Mouse (Mus musculus): ENCODE data around the gene Susd1. TPM values are rescaled to one million over a fixed set of nuclear protein-coding genes. Genes with fewer than 3 reads are reported as not detected.

Gene Susd1
- polyA plus RNA-seq, 1 experiment, result 3.7 TPM

DNA sequence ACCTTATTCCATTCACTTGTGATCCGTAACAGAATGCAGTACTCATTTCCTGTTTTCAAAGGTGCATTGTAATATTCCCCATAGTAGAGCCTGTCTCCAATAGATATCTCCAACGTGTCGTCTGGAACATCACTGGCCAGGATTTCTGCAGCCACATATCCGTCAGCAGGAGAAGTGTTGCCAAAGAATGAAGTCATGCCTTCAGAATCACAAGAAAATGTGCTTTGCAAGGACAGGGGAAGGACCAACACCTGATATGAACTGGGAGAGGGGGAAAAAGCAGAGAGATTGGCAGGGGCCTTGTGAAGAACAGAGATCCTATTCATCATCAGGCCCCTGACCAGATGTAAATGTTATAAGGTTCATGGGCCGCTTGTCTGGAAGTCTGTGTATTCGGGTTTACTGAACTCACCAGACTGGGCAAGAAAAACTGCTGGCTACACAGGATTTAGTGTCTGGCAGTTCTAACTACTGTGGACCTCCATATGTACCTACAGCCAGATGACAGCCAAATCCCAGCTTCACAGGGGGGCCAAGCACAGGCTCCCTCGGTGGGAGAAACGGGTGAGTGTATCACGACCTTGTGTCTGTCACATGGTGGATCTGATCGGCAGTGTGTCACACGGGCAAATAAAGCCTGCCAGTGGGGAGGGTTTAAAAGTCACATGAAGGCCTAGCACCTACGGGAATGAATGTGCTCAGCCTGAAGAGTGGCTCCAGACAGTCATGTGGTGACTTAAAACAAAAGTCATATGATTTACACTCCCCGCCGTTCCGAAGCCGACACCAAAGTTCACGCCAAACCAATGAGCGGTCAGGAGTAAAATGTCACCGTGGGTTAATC, 108.8 kb downstream of the Susd1 start:
- no peak for TF ChIP-seq CTCF (IDR thresholded peaks at IDR 0.05; ENCODE audit: borderline replicate concordance, extremely low read depth, insufficient read depth, insufficient read length)
- no peak for TF ChIP-seq POLR2A (IDR thresholded peaks at IDR 0.05; ENCODE audit: borderline replicate concordance, extremely low read depth, insufficient read depth, insufficient read length, poor library complexity, severe bottlenecking)
- no peak for DNase-seq (ENCODE audit: low read depth)

DNA sequence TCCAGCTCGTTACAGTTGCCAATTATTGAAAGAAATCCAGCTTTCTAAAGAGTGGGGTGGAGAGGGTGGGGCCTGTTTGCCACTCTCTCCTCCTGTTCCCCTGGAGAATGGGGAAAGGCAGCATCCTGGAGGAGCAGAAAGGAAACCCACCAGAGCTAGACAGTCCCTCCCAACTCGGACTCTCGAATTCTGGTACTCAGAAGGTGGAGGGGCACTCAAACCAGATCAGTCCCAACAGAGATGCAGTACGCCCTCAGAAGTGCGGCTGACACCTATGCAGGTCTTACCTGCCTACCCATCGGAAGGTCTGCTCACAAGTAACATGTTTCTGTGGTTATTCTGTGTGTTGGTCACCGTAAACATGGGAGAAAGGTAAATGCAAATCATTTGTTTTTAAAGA, 109.6 kb downstream of the Susd1 start:
- no peak for DNase-seq (ENCODE audit: low read depth)
- TF ChIP-seq CTCF (IDR thresholded peaks at IDR 0.05; ENCODE audit: borderline replicate concordance, extremely low read depth, insufficient read depth, insufficient read length), result no peak

DNA sequence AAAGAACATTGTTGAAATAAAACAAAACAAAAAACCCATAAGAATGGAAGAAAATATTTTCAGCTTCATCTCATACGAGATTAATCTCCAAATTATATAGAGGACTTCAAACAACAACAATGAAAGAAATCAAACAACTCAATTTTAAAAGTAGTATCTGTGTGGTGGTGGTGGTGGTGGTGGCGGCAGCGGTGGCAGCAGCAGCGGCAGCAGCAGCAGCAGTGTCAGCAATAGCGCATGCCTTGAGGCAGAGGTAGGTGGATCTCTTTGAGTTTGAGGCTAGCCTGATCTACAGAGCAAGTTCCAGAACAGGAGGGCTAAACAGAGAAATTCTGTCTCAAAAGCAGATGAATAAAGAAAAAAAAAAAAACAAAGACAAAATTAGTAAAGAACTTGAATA, 110.4 kb downstream of the Susd1 start:
- no peak for DNase-seq (ENCODE audit: low read depth)

DNA sequence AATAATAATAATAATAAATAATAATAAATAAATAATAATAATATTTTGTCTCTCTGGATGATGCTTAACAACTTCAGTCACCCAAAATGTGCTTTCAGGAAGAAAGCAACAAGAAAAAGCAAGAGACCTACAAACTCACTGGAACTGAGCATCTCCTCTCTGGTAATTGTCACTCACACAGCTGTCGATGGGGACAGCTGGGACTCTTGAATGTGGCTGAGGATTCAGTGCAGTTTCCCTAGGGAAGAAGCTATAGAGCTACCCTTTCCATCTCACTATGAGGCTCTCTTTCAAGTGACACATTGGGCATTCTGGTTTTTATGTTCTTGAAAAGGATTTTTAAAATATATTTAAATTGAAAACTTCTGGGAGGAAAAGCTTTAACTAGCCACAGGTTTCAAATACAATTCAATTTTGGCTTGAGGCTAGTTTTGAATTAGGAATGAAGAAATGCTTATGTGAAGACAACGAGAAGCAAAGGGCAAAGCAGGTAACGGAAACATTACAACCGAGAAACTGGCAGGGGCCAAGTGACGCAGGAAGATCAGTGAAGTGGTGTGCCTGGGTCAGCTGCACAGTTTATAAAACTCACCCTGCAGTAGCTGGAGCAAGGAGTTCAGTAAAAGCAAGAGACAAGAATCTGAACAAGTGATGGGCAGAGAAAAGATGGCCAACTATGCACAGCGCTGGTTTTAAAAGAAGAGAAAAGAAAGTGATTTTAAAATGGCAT, 112.2 kb downstream of the Susd1 start:
- DNase-seq (ENCODE audit: low read depth), result no peak
- TF ChIP-seq POLR2A (IDR thresholded peaks at IDR 0.05; ENCODE audit: borderline replicate concordance, extremely low read depth, insufficient read depth, insufficient read length, poor library complexity, severe bottlenecking) (no peak), CTCF (IDR thresholded peaks at IDR 0.05; ENCODE audit: borderline replicate concordance, extremely low read depth, insufficient read depth, insufficient read length) (no peak)

More for the DNA sequence above, 110.4 kb downstream of the Susd1 start:
- no peak for TF ChIP-seq CTCF (IDR thresholded peaks at IDR 0.05; ENCODE audit: borderline replicate concordance, extremely low read depth, insufficient read depth, insufficient read length)

DNA sequence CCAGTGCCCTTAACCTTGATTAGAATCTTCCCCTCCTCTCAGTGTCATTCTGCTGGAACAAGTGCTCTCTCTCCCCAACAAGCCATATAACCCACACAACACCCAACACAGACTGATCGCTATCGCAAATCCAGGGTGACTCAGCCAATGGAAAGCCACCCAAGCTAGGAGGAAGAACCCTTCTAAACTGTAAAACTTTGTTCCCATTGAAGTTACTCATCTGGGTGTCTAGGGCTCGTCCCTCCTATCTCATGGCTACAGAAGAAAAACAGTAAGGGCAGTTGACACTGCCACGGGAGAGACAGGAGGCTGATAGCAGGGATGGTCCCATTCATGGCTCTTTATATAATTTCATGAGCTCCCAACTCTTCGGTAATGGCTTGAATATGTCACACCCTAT, 114.1 kb downstream of the Susd1 start:
- TF ChIP-seq CTCF (IDR thresholded peaks at IDR 0.05; ENCODE audit: borderline replicate concordance, extremely low read depth, insufficient read depth, insufficient read length), result no peak
- TF ChIP-seq POLR2A (IDR thresholded peaks at IDR 0.05; ENCODE audit: borderline replicate concordance, extremely low read depth, insufficient read depth, insufficient read length, poor library complexity, severe bottlenecking), result no peak

DNA sequence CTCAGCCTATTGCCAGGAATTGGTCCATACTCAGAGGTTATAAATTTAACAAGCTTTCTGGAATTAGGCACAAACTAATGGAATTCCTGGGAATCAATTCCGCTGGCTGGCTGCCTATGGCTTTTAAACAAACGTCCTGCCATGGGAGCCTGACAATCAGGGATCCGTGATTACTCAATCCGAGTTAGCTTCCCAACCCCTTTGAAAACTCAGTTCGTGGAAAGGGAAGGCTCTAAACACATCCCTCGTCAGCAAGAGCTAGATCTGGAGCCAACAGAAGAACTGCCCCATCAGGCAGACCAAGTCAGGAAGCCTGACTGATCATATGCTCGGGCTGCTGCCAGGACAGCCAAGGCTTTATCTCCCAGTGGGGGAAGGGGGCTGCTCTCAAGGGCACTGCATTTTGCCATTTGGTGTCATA, 115.2 kb downstream of the Susd1 start:
- peak; percentile 41 for DNase-seq (ENCODE audit: low read depth)
- no peak for TF ChIP-seq POLR2A (IDR thresholded peaks at IDR 0.05; ENCODE audit: borderline replicate concordance, extremely low read depth, insufficient read depth, insufficient read length, poor library complexity, severe bottlenecking)
- no peak for TF ChIP-seq CTCF (IDR thresholded peaks at IDR 0.05; ENCODE audit: borderline replicate concordance, extremely low read depth, insufficient read depth, insufficient read length)

More for the DNA sequence above, 114.1 kb downstream of the Susd1 start:
- no peak for DNase-seq (ENCODE audit: low read depth)

DNA sequence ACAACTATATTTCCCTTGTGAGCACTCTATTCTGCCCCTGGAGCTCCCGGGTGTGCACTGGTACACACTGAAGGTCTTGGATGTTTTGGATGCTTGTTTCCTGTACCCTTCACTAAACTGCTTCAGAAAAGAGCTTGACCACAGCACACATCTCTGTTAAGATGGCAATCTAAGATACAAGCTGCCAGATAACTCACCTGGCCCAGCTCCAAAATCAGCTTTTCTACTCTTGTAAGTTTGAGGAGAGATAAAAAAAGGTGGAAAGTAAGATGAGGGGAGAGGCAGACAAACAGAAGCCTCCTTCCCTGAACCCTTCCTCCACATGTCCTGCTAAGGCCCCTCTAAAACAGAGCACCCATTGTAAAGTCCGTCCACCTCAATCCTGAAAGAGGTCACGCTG, 115.7 kb downstream of the Susd1 start:
- no peak for DNase-seq (ENCODE audit: low read depth)
- TF ChIP-seq CTCF (IDR thresholded peaks at IDR 0.05; ENCODE audit: borderline replicate concordance, extremely low read depth, insufficient read depth, insufficient read length), result no peak
- no peak for TF ChIP-seq POLR2A (IDR thresholded peaks at IDR 0.05; ENCODE audit: borderline replicate concordance, extremely low read depth, insufficient read depth, insufficient read length, poor library complexity, severe bottlenecking)

DNA sequence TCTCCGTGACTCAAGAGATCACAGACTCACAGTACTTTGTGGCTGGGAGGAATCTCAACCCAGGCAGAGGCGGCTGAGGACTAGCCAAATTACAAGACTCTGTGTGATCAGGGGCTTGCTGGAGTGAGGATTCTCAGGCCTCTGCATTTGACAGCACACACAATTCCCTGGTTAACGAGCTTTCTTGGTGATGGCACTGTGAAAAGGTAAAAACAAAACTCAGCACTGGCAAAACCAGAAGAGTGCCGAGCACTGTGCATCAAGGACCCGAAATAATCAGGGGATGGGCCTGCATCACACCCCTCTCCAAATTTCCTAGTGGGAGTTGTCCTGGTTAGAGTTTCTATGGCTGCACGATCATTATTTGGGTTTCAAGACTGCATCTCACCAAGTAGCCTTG, 116.4 kb downstream of the Susd1 start:
- no peak for TF ChIP-seq CTCF (IDR thresholded peaks at IDR 0.05; ENCODE audit: borderline replicate concordance, extremely low read depth, insufficient read depth, insufficient read length)
- no peak for TF ChIP-seq POLR2A (IDR thresholded peaks at IDR 0.05; ENCODE audit: borderline replicate concordance, extremely low read depth, insufficient read depth, insufficient read length, poor library complexity, severe bottlenecking)

DNA sequence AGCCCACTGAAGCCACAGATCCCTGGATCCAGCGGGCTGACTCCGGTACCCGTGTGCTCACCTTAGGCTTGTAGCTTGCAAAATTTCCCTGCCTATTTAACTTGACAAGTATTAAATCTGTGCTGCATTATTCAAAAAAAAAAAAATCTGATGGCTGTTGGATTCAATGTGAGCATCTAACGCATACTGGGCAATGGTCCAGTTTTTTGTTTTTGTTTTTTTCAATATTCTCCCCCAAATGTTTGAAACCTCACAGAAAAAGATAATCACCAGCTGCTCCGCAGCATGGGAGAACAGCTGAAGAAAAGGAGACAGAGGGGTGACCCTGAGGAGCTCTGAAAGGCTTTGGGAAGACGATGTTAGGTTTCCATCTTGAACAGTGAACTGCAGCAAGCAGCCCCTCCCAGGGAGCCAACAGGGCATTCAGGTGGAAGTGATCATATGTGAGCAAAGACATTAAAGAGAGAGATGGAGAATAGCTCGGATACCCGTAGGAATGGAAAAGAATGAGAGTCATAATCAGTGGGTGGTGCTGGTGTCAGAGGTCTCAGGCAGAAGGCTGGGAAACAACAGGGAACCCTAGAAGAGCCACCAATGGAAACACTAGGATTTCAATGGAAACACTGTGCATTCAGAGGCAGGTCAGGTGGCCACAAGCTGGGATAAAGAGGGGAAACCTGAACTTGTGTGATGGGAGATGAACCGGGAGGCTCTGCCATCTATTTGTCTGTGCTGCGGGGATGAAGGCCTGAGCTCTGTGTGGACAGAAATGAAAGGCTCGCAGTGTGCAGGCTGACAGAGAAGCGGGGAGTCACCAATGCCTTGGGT, 117.0 kb downstream of the Susd1 start:
- TF ChIP-seq CTCF (IDR thresholded peaks at IDR 0.05; ENCODE audit: borderline replicate concordance, extremely low read depth, insufficient read depth, insufficient read length) (no peak), POLR2A (IDR thresholded peaks at IDR 0.05; ENCODE audit: borderline replicate concordance, extremely low read depth, insufficient read depth, insufficient read length, poor library complexity, severe bottlenecking) (no peak)
- peak; percentile 67 for DNase-seq (ENCODE audit: low read depth)

More for the DNA sequence above, 116.4 kb downstream of the Susd1 start:
- no peak for DNase-seq (ENCODE audit: low read depth)

DNA sequence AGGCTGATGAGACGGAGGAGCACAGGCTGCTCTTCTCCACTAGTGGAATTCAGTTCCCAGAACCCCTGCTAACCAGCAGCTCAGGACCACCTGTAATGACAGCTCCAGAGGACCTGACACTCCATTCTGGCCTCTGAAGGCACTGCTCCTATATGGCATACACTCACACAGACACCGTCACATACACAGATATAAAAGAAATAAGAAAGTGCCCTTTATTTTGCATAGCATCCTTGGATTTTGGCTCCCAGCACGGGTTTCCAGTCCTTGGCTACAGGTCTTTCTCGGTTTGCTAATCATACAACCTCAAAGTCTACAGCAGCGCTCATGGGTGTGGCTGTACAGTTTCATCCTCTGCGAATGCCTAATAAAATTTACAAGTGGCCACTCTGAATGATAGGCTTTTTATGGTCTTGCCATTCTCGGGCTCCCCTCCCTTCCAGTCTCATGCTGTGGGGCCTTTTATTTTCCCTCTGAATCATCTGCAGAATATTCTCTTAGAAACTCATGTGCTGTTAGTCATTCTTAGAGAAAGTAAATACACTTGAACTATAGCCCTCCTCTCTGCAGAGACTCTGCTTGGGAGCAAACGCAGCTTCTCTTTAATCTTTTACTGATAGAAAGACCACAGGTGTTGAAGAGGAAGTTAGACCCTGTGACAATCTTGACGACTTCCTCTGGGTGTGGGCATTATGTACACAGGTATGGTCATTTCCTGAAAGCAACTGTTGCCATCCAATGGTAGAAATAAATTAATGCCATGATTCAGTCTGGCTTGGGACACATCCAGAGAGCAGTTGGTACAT, 119.1 kb downstream of the Susd1 start:
- no peak for DNase-seq (ENCODE audit: low read depth)
- TF ChIP-seq CTCF (IDR thresholded peaks at IDR 0.05; ENCODE audit: borderline replicate concordance, extremely low read depth, insufficient read depth, insufficient read length) (no peak), POLR2A (IDR thresholded peaks at IDR 0.05; ENCODE audit: borderline replicate concordance, extremely low read depth, insufficient read depth, insufficient read length, poor library complexity, severe bottlenecking) (no peak)
